Mouse (Mus musculus) hindbrain, embryonic 12.5 days (tissue): ENCODE results near the gene Deaf1. TPM values are rescaled to one million over a fixed set of nuclear protein-coding genes. Genes with fewer than 3 reads are reported as not detected.

Source experiments
- ATAC-seq: fragments of 200-750 bp; cut with Nextera tagmentation; 2 replicates; pipeline ENCODE4 v1.8.0; 2017; ENCODE audit warnings: moderate TSS enrichment; ENCODE audit not compliant: low FRiP score
- H3K27ac ChIP-seq: fragments of 300-500 bp; sonication (generic); 2 replicates; pipeline ENCODE4 v1.5.1; 2016; ENCODE audit warnings: mild to moderate bottlenecking
- H3K27me3 ChIP-seq: fragments of 300-500 bp; sonication (generic); 2 replicates; pipeline ENCODE4 v1.6.1; 2016; ENCODE audit warnings: mild to moderate bottlenecking
- H3K36me3 ChIP-seq: fragments of 300-500 bp; sonication (generic); 2 replicates; pipeline ENCODE4 v1.6.1; 2016; ENCODE audit warnings: mild to moderate bottlenecking
- H3K4me1 ChIP-seq: fragments of 300-500 bp; sonication (generic); 2 replicates; pipeline ENCODE4 v1.6.1; 2016
- H3K4me2 ChIP-seq: fragments of 300-500 bp; sonication (generic); replicated peaks from 2 replicates; pipeline ENCODE4 v1.6.1; 2016; ENCODE audit warnings: mild to moderate bottlenecking
- H3K4me3 ChIP-seq: fragments of 300-500 bp; sonication (generic); 2 replicates; pipeline ENCODE4 v1.5.1; 2016; ENCODE audit warnings: mild to moderate bottlenecking
- H3K9ac ChIP-seq: fragments of 300-500 bp; sonication (generic); 2 replicates; pipeline ENCODE4 v1.6.1; 2016; ENCODE audit warnings: mild to moderate bottlenecking, moderate library complexity
- H3K9me3 ChIP-seq: fragments of 300-500 bp; sonication (generic); replicated peaks from 2 replicates; pipeline ENCODE4 v1.6.1; 2016; ENCODE audit warnings: mild to moderate bottlenecking
- WGBS: fragments of 180-500 bp; shearing (Covaris S2); methylation state at CpG from one replicate; pipeline ENCODE4 v1.1.7; 2016; 5-methylcytosine and 5-hydroxymethylcytosine counted together
- polyA plus RNA-seq: library from polyadenylated mRNA; unstranded; fragments of >200 nt; fragmentation: Nextera tagmentation; extraction: Ambion mirVana; gene quantifications from 2 replicates; pipeline ENCODE4 v1.2.1, GENCODE M21; 2016

Gene Deaf1
- polyA plus RNA-seq, 1 experiment from 2014 or later = 96.6 TPM

GRCm38 (mm10) chr7:141288042-141288441 is 39.4 kb downstream of the Deaf1 start:
- Histone ChIP-seq H3K9me3 (no peaks in the 10 kb centered on the region), H3K36me3 (no peaks in the 10 kb centered on the region), H3K4me3 (no peak overlapping the region), H3K27me3 (peaks cover 36% of the 10 kb centered on the region), H3K27ac (no peak overlapping the region), H3K4me2 (no peak overlapping the region), H3K4me1 (peaks cover 15% of the 10 kb centered on the region), H3K9ac (no peak overlapping the region)
- no peak for ATAC-seq
- WGBS = 84% methylated on average over 3 of the region's 3 CpGs

- H3K4me3 ChIP-seq = no peak overlapping the region
- H3K27me3 ChIP-seq = peaks cover 22% of the 10 kb centered on the region
- H3K4me2 ChIP-seq = no peak overlapping the region
- 83% methylated on average over 4 of the region's 4 CpGs for WGBS
- no peaks in the 10 kb centered on the region for H3K9me3 ChIP-seq
- ATAC-seq = no peak
- no peaks in the 10 kb centered on the region for H3K36me3 ChIP-seq
- H3K4me1 ChIP-seq = peaks cover 11% of the 10 kb centered on the region
- no peak overlapping the region for H3K9ac ChIP-seq
- no peak overlapping the region for H3K27ac ChIP-seq
Observed at GRCm38 (mm10) chr7:141282756-141283155, 44.7 kb downstream of the Deaf1 start.

GRCm38 (mm10) chr7:141281442-141281841 is 46.0 kb downstream of the Deaf1 start:
- Histone ChIP-seq H3K9me3 (no peaks in the 10 kb centered on the region), H3K9ac (no peak overlapping the region), H3K36me3 (no peaks in the 10 kb centered on the region), H3K4me3 (no peak overlapping the region), H3K27ac (no peak overlapping the region), H3K4me1 (peaks cover 11% of the 10 kb centered on the region), H3K4me2 (no peak overlapping the region), H3K27me3 (peaks cover 27% of the 10 kb centered on the region)
- 52% methylated on average over 6 of the region's 6 CpGs for WGBS
- no peak for ATAC-seq

- WGBS = 2% methylated on average over 44 of the region's 46 CpGs
- Histone ChIP-seq H3K4me1 (peaks cover 11% of the 10 kb centered on the region), H3K4me2 (peak within 1 kb of the TSS; percentile 94), H3K9me3 (no peaks in the 10 kb centered on the region), H3K27ac (no peak within 1 kb of the TSS), H3K9ac (peak within 1 kb of the TSS; percentile 62), H3K27me3 (peaks cover 27% of the 10 kb centered on the region), H3K4me3 (peak within 1 kb of the TSS; percentile 42), H3K36me3 (no peaks in the 10 kb centered on the region)
- ATAC-seq = peak; percentile 57
Observed at GRCm38 (mm10) chr7:141278766-141279590, 48.5 kb downstream of the Deaf1 start, which contains the start of gene Sct. Sct (minus strand) TSS chr7:141279133.

GRCm38 (mm10) chr7:141277701-141278678 is 49.5 kb downstream of the Deaf1 start:
- Histone ChIP-seq H3K4me1 (peaks cover 11% of the 10 kb centered on the region), H3K27ac (no peak overlapping the region), H3K27me3 (peaks cover 27% of the 10 kb centered on the region), H3K4me2 (peak overlapping the region; percentile 94), H3K9ac (no peak overlapping the region), H3K4me3 (0 out of 2 replicates have a peak overlapping the region, but pooled peaks have one; percentile 42), H3K9me3 (no peaks in the 10 kb centered on the region), H3K36me3 (no peaks in the 10 kb centered on the region)
- WGBS = 82% methylated on average over 11 of the region's 11 CpGs
- ATAC-seq = peak; percentile 30; the same call in 1 of the 2 replicates

GRCm38 (mm10) chr7:141276546-141276945 is 50.9 kb downstream of the Deaf1 start, which contains the start of gene Cdhr5:
Cdhr5 (minus strand) TSS chr7:141276786.
- no peak within 1 kb of the TSS for H3K4me3 ChIP-seq
- ATAC-seq = no peak
- H3K36me3 ChIP-seq = no peaks in the 10 kb centered on the region
- H3K27me3 ChIP-seq = peaks cover 24% of the 10 kb centered on the region
- no peak within 1 kb of the TSS for H3K27ac ChIP-seq
- no peak within 1 kb of the TSS for H3K9ac ChIP-seq
- H3K4me1 ChIP-seq = peaks cover 11% of the 10 kb centered on the region
- no peak within 1 kb of the TSS for H3K4me2 ChIP-seq
- no peaks in the 10 kb centered on the region for H3K9me3 ChIP-seq
- 67% methylated on average over 11 of the region's 11 CpGs for WGBS

GRCm38 (mm10) chr7:141275356-141275755 is 52.1 kb downstream of the Deaf1 start:
- ATAC-seq = no peak
- Histone ChIP-seq H3K4me3 (no peak overlapping the region), H3K27ac (no peak overlapping the region), H3K4me2 (no peak overlapping the region), H3K4me1 (peaks cover 11% of the 10 kb centered on the region), H3K9me3 (no peaks in the 10 kb centered on the region), H3K9ac (no peak overlapping the region), H3K36me3 (no peaks in the 10 kb centered on the region), H3K27me3 (peaks cover 20% of the 10 kb centered on the region)
- WGBS = 81% methylated on average over 9 of the region's 9 CpGs

GRCm38 (mm10) chr7:141270631-141271030 is 56.9 kb downstream of the Deaf1 start:
- Histone ChIP-seq H3K9me3 (no peaks in the 10 kb centered on the region), H3K9ac (no peak overlapping the region), H3K4me3 (no peak overlapping the region), H3K27me3 (no peaks in the 10 kb centered on the region; the same call in 1 of the 2 replicates), H3K27ac (no peak overlapping the region), H3K4me1 (peaks cover 8% of the 10 kb centered on the region; the same call in 1 of the 2 replicates), H3K4me2 (no peak overlapping the region), H3K36me3 (no peaks in the 10 kb centered on the region)
- whole genome bisulfite sequencing = 85% methylated on average over 3 of the region's 3 CpGs
- no peak for ATAC-seq

GRCm38 (mm10) chr7:141269273-141269545 is 58.3 kb downstream of the Deaf1 start:
- Histone ChIP-seq H3K27ac (no peak overlapping the region), H3K9me3 (no peaks in the 10 kb centered on the region), H3K4me1 (peaks cover 15% of the 10 kb centered on the region; the same call in 1 of the 2 replicates), H3K9ac (no peak overlapping the region), H3K4me3 (no peak overlapping the region), H3K4me2 (no peak overlapping the region), H3K36me3 (peaks cover 5% of the 10 kb centered on the region), H3K27me3 (no peaks in the 10 kb centered on the region; the same call in 1 of the 2 replicates)
- no peak for ATAC-seq
- 80% methylated on average over 14 of the region's 14 CpGs for WGBS

- Histone ChIP-seq H3K4me1 (peaks cover 15% of the 10 kb centered on the region; the same call in 1 of the 2 replicates), H3K4me3 (no peak overlapping the region), H3K4me2 (no peak overlapping the region), H3K9me3 (no peaks in the 10 kb centered on the region), H3K27me3 (no peaks in the 10 kb centered on the region; the same call in 1 of the 2 replicates), H3K9ac (no peak overlapping the region), H3K27ac (no peak overlapping the region), H3K36me3 (peaks cover 11% of the 10 kb centered on the region)
- 77% methylated on average over 24 of the region's 24 CpGs for WGBS
- no peak for ATAC-seq
Observed at GRCm38 (mm10) chr7:141268466-141269272, 58.8 kb downstream of the Deaf1 start.

- WGBS = 15% methylated on average over 25 of the region's 25 CpGs
- peak within 1 kb of the TSS; percentile 20 for H3K4me3 ChIP-seq
- peaks cover 38% of the 10 kb centered on the region for H3K36me3 ChIP-seq
- H3K27me3 ChIP-seq = no peaks in the 10 kb centered on the region; the same call in 1 of the 2 replicates
- peaks cover 15% of the 10 kb centered on the region; the same call in 1 of the 2 replicates for H3K4me1 ChIP-seq
- peak within 1 kb of the TSS; percentile 46; the same call in 1 of the 2 replicates for H3K9ac ChIP-seq
- H3K4me2 ChIP-seq = peak within 1 kb of the TSS; percentile 48
- no peak within 1 kb of the TSS for H3K27ac ChIP-seq
- 0 out of 2 replicates have a peak, but pooled peaks have one; percentile 38 for ATAC-seq
- H3K9me3 ChIP-seq = no peaks in the 10 kb centered on the region
Observed at GRCm38 (mm10) chr7:141265739-141266561, 61.5 kb downstream of the Deaf1 start, which contains the start of gene Irf7. Irf7 (minus strand) TSS chr7:141266481.
